Mouse (Mus musculus): ENCODE measurements around the gene Sh3bp4.

Gene Sh3bp4

GRCm38 (mm10) chr1:89092442-89092991 is 22.3 kb downstream of the Sh3bp4 start:
- WGBS = 9% methylated on average over 19 of the region's 19 CpGs

- WGBS = 84% methylated on average over 5 of the region's 5 CpGs
These were observed 23.5 kb downstream of the Sh3bp4 start for GRCm38 (mm10) chr1:89093696-89094095.

- WGBS = 54% methylated on average over 4 of the region's 4 CpGs
These were observed 24.2 kb downstream of the Sh3bp4 start for GRCm38 (mm10) chr1:89094416-89094815.

GRCm38 (mm10) chr1:89095642-89096424 is 25.6 kb downstream of the Sh3bp4 start:
- 71% methylated on average over 14 of the region's 14 CpGs for WGBS

- 73% methylated on average over 15 of the region's 15 CpGs for WGBS
These were observed 32.2 kb downstream of the Sh3bp4 start for GRCm38 (mm10) chr1:89102231-89103003.

GRCm38 (mm10) chr1:89103004-89103263 is 32.7 kb downstream of the Sh3bp4 start:
- 61% methylated on average over 3 of the region's 3 CpGs for WGBS

GRCm38 (mm10) chr1:89103505-89103904 is 33.3 kb downstream of the Sh3bp4 start:
- WGBS = 84% methylated on average over 12 of the region's 12 CpGs

- WGBS = 56% methylated on average over 13 of the region's 13 CpGs
These were observed 34.0 kb downstream of the Sh3bp4 start for GRCm38 (mm10) chr1:89104066-89104765.

GRCm38 (mm10) chr1:89105891-89106830 is 35.9 kb downstream of the Sh3bp4 start:
- WGBS = 85% methylated on average over 18 of the region's 18 CpGs

- 75% methylated on average over 6 of the region's 6 CpGs for WGBS
These were observed 37.3 kb downstream of the Sh3bp4 start for GRCm38 (mm10) chr1:89107466-89107865.

- 54% methylated on average over 6 of the region's 6 CpGs for WGBS
These were observed 38.2 kb downstream of the Sh3bp4 start for GRCm38 (mm10) chr1:89108340-89108896.

- WGBS = 87% methylated on average over 7 of the region's 7 CpGs
These were observed 39.6 kb downstream of the Sh3bp4 start for GRCm38 (mm10) chr1:89109767-89110166.

GRCm38 (mm10) chr1:89110767-89111534 is 40.7 kb downstream of the Sh3bp4 start:
- 79% methylated on average over 6 of the region's 6 CpGs for WGBS

GRCm38 (mm10) chr1:89112544-89112943 is 42.3 kb downstream of the Sh3bp4 start:
- WGBS = 72% methylated on average over 1 of the region's 1 CpGs

GRCm38 (mm10) chr1:89113731-89114130 is 43.5 kb downstream of the Sh3bp4 start:
- 85% methylated on average over 3 of the region's 3 CpGs for WGBS

- 78% methylated on average over 5 of the region's 5 CpGs for WGBS
These were observed 46.8 kb downstream of the Sh3bp4 start for GRCm38 (mm10) chr1:89117062-89117461.

GRCm38 (mm10) chr1:89118076-89118475 is 47.9 kb downstream of the Sh3bp4 start:
- 84% methylated on average over 3 of the region's 3 CpGs for WGBS

GRCm38 (mm10) chr1:89118836-89119235 is 48.6 kb downstream of the Sh3bp4 start:
- WGBS = 89% methylated on average over 5 of the region's 5 CpGs

- 61% methylated on average over 4 of the region's 4 CpGs for WGBS
These were observed 50.1 kb downstream of the Sh3bp4 start for GRCm38 (mm10) chr1:89120290-89120689.

GRCm38 (mm10) chr1:89121466-89121865 is 51.3 kb downstream of the Sh3bp4 start:
- 65% methylated on average over 8 of the region's 8 CpGs for WGBS
